Comparison of ENCODE assay signal across 9 mouse cellular contexts in the genomic region with DNA sequence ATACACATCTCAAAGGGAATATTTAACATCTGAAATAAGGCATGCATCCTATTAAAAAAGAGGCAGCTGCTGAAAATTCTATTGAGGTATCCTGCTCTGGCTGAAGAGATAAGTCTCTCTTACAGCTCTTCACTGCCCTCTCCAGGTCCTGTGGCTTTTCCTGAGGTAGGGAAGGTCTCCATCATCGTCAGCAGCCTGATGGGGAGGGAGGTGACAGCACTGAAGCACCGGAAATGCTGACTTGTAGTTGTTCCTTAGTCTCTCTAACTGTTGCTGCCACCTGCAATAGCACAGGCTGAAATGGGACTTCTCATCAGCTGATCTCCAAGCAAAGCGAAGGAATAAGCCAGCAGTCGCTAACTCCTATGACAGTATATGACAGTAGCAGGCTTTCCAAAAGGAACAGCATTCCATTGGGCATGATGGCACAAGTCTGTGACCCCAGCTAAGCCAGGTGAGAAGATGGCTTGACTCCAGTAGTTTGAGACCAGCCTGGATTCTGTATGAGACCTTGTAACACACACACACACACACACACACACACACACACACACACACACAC.
DNase-seq lines count a peak whose midpoint lies in the region; ATAC-seq and TF ChIP-seq lines count a peak whose summit lies in the region.
"Had no signal": no experiment of that assay in that cellular context is flagged by ENCODE, and none has a peak within 500 bp of the region (broad histone marks: within the 10 kb centered on the region; RNA-seq: fewer than 3 reads in every experiment).

No protein-coding gene starts in this region.

- H3K4me1 ChIP-seq in hindbrain, embryonic 15.5 days (replicated peaks), result no peaks in the 10 kb centered on the region
- H3K4me1 ChIP-seq in hindbrain, embryonic 16.5 days (ENCODE audit: control insufficient read depth, insufficient read depth, low read depth, low read length), result no peaks in the 10 kb centered on the region
- H3K4me1 ChIP-seq in CH12.LX (ENCODE audit: control insufficient read depth in 1 of 2, insufficient read depth in 2 of 2), result 0 out of 4 replicates have a peak, but pooled peaks cover 0 to 7% of the 10 kb centered on the region in 2 experiments
- no peaks in the 10 kb centered on the region for H3K4me1 ChIP-seq in hindbrain, embryonic 12.5 days
- H3K4me1 ChIP-seq in forebrain, embryonic 10.5 days, result no peaks in the 10 kb centered on the region

- no peak overlapping the region for H3K27ac ChIP-seq in hindbrain, embryonic 15.5 days (replicated peaks)
- no peak overlapping the region for H3K27ac ChIP-seq in hindbrain, embryonic 16.5 days (ENCODE audit: low read depth, low read length)
- no peak overlapping the region for H3K27ac ChIP-seq in CH12.LX (ENCODE audit: insufficient read depth, low read depth)
- no peak overlapping the region for H3K27ac ChIP-seq in hindbrain, embryonic 12.5 days
- H3K27ac ChIP-seq in forebrain, embryonic 10.5 days, result no peak overlapping the region

- peak; percentile 24 for DNase-seq in CH12.LX (ENCODE audit: extremely low read depth)
- DNase-seq in left cerebral cortex, postnatal 4 days, result peak; percentile 20
- no peak for DNase-seq in forebrain, embryonic 10.5 days (ENCODE audit: extremely low spot score, low spot score)

- H3K27me3 ChIP-seq in hindbrain, embryonic 15.5 days, result no peaks in the 10 kb centered on the region
- H3K27me3 ChIP-seq in hindbrain, embryonic 16.5 days (replicated peaks; ENCODE audit: control insufficient read depth, insufficient read depth, low read length), result no peaks in the 10 kb centered on the region
- no peaks in the 10 kb centered on the region for H3K27me3 ChIP-seq in CH12.LX (replicated peaks)
- H3K27me3 ChIP-seq in hindbrain, embryonic 12.5 days, result 0 out of 2 replicates have a peak, but pooled peaks cover 1% of the 10 kb centered on the region
- H3K27me3 ChIP-seq in forebrain, embryonic 10.5 days (ENCODE audit: poor library complexity, severe bottlenecking), result no peaks in the 10 kb centered on the region
- H3K27me3 ChIP-seq: megakaryocyte, embryonic 14.5 days had no signal

- no peak overlapping the region for H3K4me3 ChIP-seq in hindbrain, embryonic 15.5 days
- no peak overlapping the region for H3K4me3 ChIP-seq in hindbrain, embryonic 16.5 days (ENCODE audit: low read length)
- no peak overlapping the region for H3K4me3 ChIP-seq in CH12.LX (replicated peaks in 1 of 3; ENCODE audit: low read depth in 2 of 3, low read length in 2 of 3, poor library complexity in 1 of 3)
- H3K4me3 ChIP-seq in hindbrain, embryonic 12.5 days, result no peak overlapping the region
- no peak overlapping the region for H3K4me3 ChIP-seq in forebrain, embryonic 10.5 days
- H3K4me3 ChIP-seq: megakaryocyte, embryonic 14.5 days had no signal

- in situ Hi-C loops in CH12.LX (cut with MboI; ENCODE audit: low pct_ligation_motif_present, low pct_unique_long_range_greater_than_20kb, low sequenced_read_pairs), result loop anchor here (5.0 kb wide), 1 partner anchor 70 kb away; the partner anchor contains the start of gene Rasgrp1

- no peaks in the 10 kb centered on the region for H3K9me3 ChIP-seq in hindbrain, embryonic 15.5 days
- H3K9me3 ChIP-seq in hindbrain, embryonic 16.5 days (ENCODE audit: control insufficient read depth, low read length), result no peaks in the 10 kb centered on the region
- no peaks in the 10 kb centered on the region for H3K9me3 ChIP-seq in CH12.LX (replicated peaks; ENCODE audit: low read length)
- H3K9me3 ChIP-seq in hindbrain, embryonic 12.5 days (replicated peaks), result no peaks in the 10 kb centered on the region
- no peaks in the 10 kb centered on the region for H3K9me3 ChIP-seq in forebrain, embryonic 10.5 days
- H3K9me3 ChIP-seq: megakaryocyte, embryonic 14.5 days had no signal

- H3K36me3 ChIP-seq in hindbrain, embryonic 15.5 days, result no peaks in the 10 kb centered on the region
- no peaks in the 10 kb centered on the region for H3K36me3 ChIP-seq in hindbrain, embryonic 16.5 days (ENCODE audit: control insufficient read depth, insufficient read depth, low read length)
- H3K36me3 ChIP-seq in CH12.LX (replicated peaks in 1 of 2; ENCODE audit: control insufficient read depth in 1 of 2, insufficient read depth in 1 of 2, low read length in 1 of 2), result no peaks in the 10 kb centered on the region
- H3K36me3 ChIP-seq in hindbrain, embryonic 12.5 days, result no peaks in the 10 kb centered on the region
- no peaks in the 10 kb centered on the region for H3K36me3 ChIP-seq in forebrain, embryonic 10.5 days (replicated peaks)

- 46% methylated on average over 4 of the region's 4 CpGs for WGBS in hindbrain, embryonic 15.5 days
- 46% methylated on average over 4 of the region's 4 CpGs for WGBS in hindbrain, embryonic 16.5 days
- 51% methylated on average over 4 of the region's 4 CpGs for WGBS in hindbrain, embryonic 12.5 days
- 53% methylated on average over 4 of the region's 4 CpGs for WGBS in forebrain, embryonic 10.5 days

- intact Hi-C loops in left cerebral cortex, postnatal 4 days (cut with DNase I), result loop anchor here (10.0 kb wide), 1 partner anchor 67 kb away; the partner anchor contains the start of gene Rasgrp1

- dilution Hi-C loops in CH12.LX (cut with MboI; ENCODE audit: extremely low pct_ligation_motif_present, extremely low pct_unique_long_range_greater_than_20kb, low sequenced_read_pairs), result no loop called here

- ATAC-seq in hindbrain, embryonic 15.5 days (ENCODE audit: low FRiP score, low read depth), result peak; percentile 51; the same call in 1 of the 2 replicates
- no peak for ATAC-seq in hindbrain, embryonic 16.5 days
- peak; percentile 56; the same call in 1 of the 2 replicates for ATAC-seq in common myeloid progenitor, adult 5-6 weeks (replicated peaks; ENCODE audit: low read depth, poor library complexity, severe bottlenecking)
- ATAC-seq in hindbrain, embryonic 12.5 days (ENCODE audit: low FRiP score), result no peak
- no peak for ATAC-seq in erythroid progenitor cell, adult 5-6 weeks (replicated peaks; ENCODE audit: low FRiP score, poor library complexity, severe bottlenecking)

- no peak overlapping the region for H3K9ac ChIP-seq in hindbrain, embryonic 15.5 days
- no peak overlapping the region for H3K9ac ChIP-seq in hindbrain, embryonic 16.5 days (ENCODE audit: low read depth, low read length)
- no peak overlapping the region for H3K9ac ChIP-seq in CH12.LX (ENCODE audit: insufficient read depth, low read depth)
- H3K9ac ChIP-seq in hindbrain, embryonic 12.5 days, result no peak overlapping the region

- TF ChIP-seq CTCF in CH12.LX (conservative IDR thresholded peaks at IDR 0.05 in 1 of 2, IDR thresholded peaks at IDR 0.05 in 1 of 2; ENCODE audit: low read depth in 2 of 2, low read length in 2 of 2), result peak in 1 of 2 experiments; percentile 60; a peak in 2 of 4 replicates

- no peak for TF ChIP-seq EP300 in CH12.LX (IDR thresholded peaks at IDR 0.05; ENCODE audit: low read length)

- no peaks in the 10 kb centered on the region for H3K79me2 ChIP-seq in CH12.LX (replicated peaks; ENCODE audit: control insufficient read depth, extremely low read depth, insufficient read depth, poor library complexity, severe bottlenecking)

- no peak for TF ChIP-seq POLR2A in CH12.LX (IDR thresholded peaks at IDR 0.05; ENCODE audit: low read depth, low read length)

- TF ChIP-seq RAD21 in CH12.LX (IDR thresholded peaks at IDR 0.05; ENCODE audit: low read depth, low read length), result peak; percentile 62

- H3K4me2 ChIP-seq in hindbrain, embryonic 15.5 days, result no peak overlapping the region
- H3K4me2 ChIP-seq in hindbrain, embryonic 16.5 days (ENCODE audit: low read length), result no peak overlapping the region
- H3K4me2 ChIP-seq in CH12.LX (ENCODE audit: insufficient read depth, low read depth, poor library complexity, severe bottlenecking), result no peak overlapping the region
- no peak overlapping the region for H3K4me2 ChIP-seq in hindbrain, embryonic 12.5 days (replicated peaks)

TF ChIP-seq in CH12.LX, 34 proteins besides CTCF, POLR2A, EP300 and RAD21:
- TF ChIP-seq HCFC1 (IDR thresholded peaks at IDR 0.05; ENCODE audit: low read depth, low read length) (no peak), TBP (conservative IDR thresholded peaks at IDR 0.05; ENCODE audit: low read depth, low read length) (no peak), IRF4 (IDR thresholded peaks at IDR 0.05; ENCODE audit: low read depth, low read length) (no peak), SMC3 (IDR thresholded peaks at IDR 0.05; ENCODE audit: low read depth, low read length) (peak; percentile 49), TCF12 (IDR thresholded peaks at IDR 0.05; ENCODE audit: low read depth, low read length) (no peak)

Comparison
In these comparisons a context has a peak if more than half of its experiments do, and no peak if none do; other contexts are left out.
1. ATAC-seq: peak in hindbrain, embryonic 15.5 days (single experiment) and common myeloid progenitor, adult 5-6 weeks (single experiment); none in hindbrain, embryonic 16.5 days (single experiment), hindbrain, embryonic 12.5 days (single experiment) and erythroid progenitor cell, adult 5-6 weeks (single experiment).